Mouse (Mus musculus) ES-Bruce4 (cell line): ENCODE data around the gene Trim68. TPM values are rescaled to one million over a fixed set of nuclear protein-coding genes. Genes with fewer than 3 reads are reported as not detected.

ENCODE experiments used
- H3K27ac ChIP-seq: 2 replicates; pipeline ENCODE4 v1.5.1; 2012; ENCODE audit warnings: low read length, inconsistent platforms; ENCODE audit not compliant: insufficient read depth
- H3K27me3 ChIP-seq: 2 replicates; pipeline ENCODE4 v1.6.1; 2012; ENCODE audit warnings: mild to moderate bottlenecking, low read length, inconsistent platforms; ENCODE audit not compliant: control insufficient read depth, poor library complexity, insufficient read depth, severe bottlenecking
- H3K36me3 ChIP-seq: 2 replicates; pipeline ENCODE4 v1.6.1; 2012; ENCODE audit warnings: inconsistent platforms, mild to moderate bottlenecking, low read length, moderate library complexity; ENCODE audit not compliant: control insufficient read depth, poor library complexity, insufficient read depth, severe bottlenecking
- H3K4me1 ChIP-seq: one replicate; pipeline ENCODE4 v1.8.1; 2011; ENCODE audit warnings: low read length; ENCODE audit not compliant: control insufficient read depth, insufficient read depth
- H3K4me3 ChIP-seq: 2 replicates; pipeline ENCODE4 v1.5.1; 2011; ENCODE audit warnings: low read depth, mild to moderate bottlenecking, low read length
- H3K9ac ChIP-seq: 2 replicates; pipeline ENCODE4 v1.6.1; 2012; ENCODE audit warnings: low read depth, mild to moderate bottlenecking, inconsistent platforms; ENCODE audit not compliant: poor library complexity, severe bottlenecking
- H3K9me3 ChIP-seq: replicated peaks from 2 replicates; pipeline ENCODE4 v1.6.1; 2012; ENCODE audit warnings: mild to moderate bottlenecking, low read length, inconsistent platforms; ENCODE audit not compliant: control insufficient read depth, poor library complexity, insufficient read depth, severe bottlenecking
- CTCF ChIP-seq: IDR thresholded peaks from one replicate; pipeline ENCODE4 v1.8.1; 2011; ENCODE audit warnings: low read depth, low read length
- EP300 ChIP-seq: IDR thresholded peaks from 2 replicates; pipeline ENCODE4 v1.6.1; 2011; ENCODE audit warnings: low read depth, low read length; ENCODE audit not compliant: insufficient read depth
- POLR2A ChIP-seq: IDR thresholded peaks from one replicate; pipeline ENCODE4 v1.8.1; 2011; ENCODE audit warnings: low read length; ENCODE audit not compliant: insufficient read depth
- polyA plus RNA-seq: library from polyadenylated mRNA; stranded (reverse); fragments of >200 nt; gene quantifications from 2 replicates; pipeline ENCODE4 v1.2.4, GENCODE M21; 2011; ENCODE audit warnings: low read depth; ENCODE audit not compliant: missing spikeins, insufficient read depth, insufficient read length

Gene Trim68
- polyA plus RNA-seq, result 7.6 and 9.9 TPM in 2 replicates

- Histone ChIP-seq H3K27me3 (no peaks in the 10 kb centered on the region; the same call in 1 of the 2 replicates), H3K36me3 (no peaks in the 10 kb centered on the region), H3K9me3 (peaks cover 2% of the 10 kb centered on the region; the same call in 1 of the 2 replicates), H3K4me1 (no peaks in the 10 kb centered on the region), H3K9ac (peak within 1 kb of the TSS; percentile 73), H3K27ac (no peak within 1 kb of the TSS), H3K4me3 (peak within 1 kb of the TSS; percentile 87)
- TF ChIP-seq CTCF, result no peak
- no peak for TF ChIP-seq POLR2A
- TF ChIP-seq EP300, result no peak
Measured at GRCm38 (mm10) chr7:102686944-102687501, at the start of gene Trim68. TSS of gene Trim68 (minus strand) at chr7:102687327.

GRCm38 (mm10) chr7:102733793-102734192 lies 46.7 kb upstream of the Trim68 start:
- no peak overlapping the region for H3K4me3 ChIP-seq
- no peak for TF ChIP-seq POLR2A
- TF ChIP-seq EP300, result no peak
- no peak for TF ChIP-seq CTCF
- H3K27ac ChIP-seq, result no peak overlapping the region
- no peaks in the 10 kb centered on the region for H3K36me3 ChIP-seq
- H3K9ac ChIP-seq, result no peak overlapping the region
- H3K4me1 ChIP-seq, result no peaks in the 10 kb centered on the region
- H3K27me3 ChIP-seq, result no peaks in the 10 kb centered on the region
- H3K9me3 ChIP-seq, result no peaks in the 10 kb centered on the region

- Histone ChIP-seq H3K4me1 (no peaks in the 10 kb centered on the region), H3K4me3 (no peak within 1 kb of the TSS), H3K27me3 (no peaks in the 10 kb centered on the region), H3K9ac (no peak within 1 kb of the TSS), H3K9me3 (no peaks in the 10 kb centered on the region), H3K36me3 (no peaks in the 10 kb centered on the region), H3K27ac (no peak within 1 kb of the TSS)
- TF ChIP-seq EP300 (no peak), POLR2A (no peak), CTCF (no peak)
Measured at GRCm38 (mm10) chr7:102727391-102727790, 40.3 kb upstream of the Trim68 start, which contains the start of gene Olfr559. TSS of gene Olfr559 (minus strand) at chr7:102727491.

GRCm38 (mm10) chr7:102718970-102719369 lies 31.8 kb upstream of the Trim68 start, which contains the start of gene Olfr33:
TSS of gene Olfr33 (minus strand) at chr7:102719070.
- H3K4me3 ChIP-seq, result no peak within 1 kb of the TSS
- no peaks in the 10 kb centered on the region for H3K27me3 ChIP-seq
- TF ChIP-seq EP300, result no peak
- TF ChIP-seq CTCF, result no peak
- no peak for TF ChIP-seq POLR2A

GRCm38 (mm10) chr7:102701915-102702314 lies 14.8 kb upstream of the Trim68 start, which contains the start of gene Olfr558:
TSS of gene Olfr558 (plus strand) at chr7:102702215.
- no peaks in the 10 kb centered on the region for H3K27me3 ChIP-seq
- H3K9ac ChIP-seq, result no peak within 1 kb of the TSS
- no peak within 1 kb of the TSS for H3K27ac ChIP-seq
- H3K36me3 ChIP-seq, result no peaks in the 10 kb centered on the region
- TF ChIP-seq EP300 (no peak), CTCF (no peak), POLR2A (no peak)
- H3K9me3 ChIP-seq, result no peaks in the 10 kb centered on the region
- no peaks in the 10 kb centered on the region for H3K4me1 ChIP-seq
- no peak within 1 kb of the TSS for H3K4me3 ChIP-seq

More at GRCm38 (mm10) chr7:102718970-102719369, 31.8 kb upstream of the Trim68 start, which contains the start of gene Olfr33:
- Histone ChIP-seq H3K9ac (no peak within 1 kb of the TSS), H3K4me1 (no peaks in the 10 kb centered on the region), H3K27ac (no peak within 1 kb of the TSS), H3K9me3 (no peaks in the 10 kb centered on the region), H3K36me3 (no peaks in the 10 kb centered on the region)

GRCm38 (mm10) chr7:102698461-102698860 lies 11.3 kb upstream of the Trim68 start:
- Histone ChIP-seq H3K4me3 (no peak overlapping the region), H3K9ac (no peak overlapping the region), H3K9me3 (no peaks in the 10 kb centered on the region), H3K36me3 (no peaks in the 10 kb centered on the region), H3K27me3 (no peaks in the 10 kb centered on the region), H3K27ac (no peak overlapping the region), H3K4me1 (no peaks in the 10 kb centered on the region)
- no peak for TF ChIP-seq CTCF
- TF ChIP-seq EP300, result no peak
- TF ChIP-seq POLR2A, result no peak
